25 mouse cellular contexts compared by ENCODE assay signal in genomic region chr8:119923259-119923658, GRCm38 (mm10). TPM values are rescaled to one million over a fixed set of nuclear protein-coding genes. Genes with fewer than 3 reads are reported as not detected.
DNase-seq lines count a peak whose midpoint lies in the region; ATAC-seq and TF ChIP-seq lines count a peak whose summit lies in the region.
"Had no signal": no experiment of that assay in that cellular context is flagged by ENCODE, and none has a peak within 500 bp of the region (broad histone marks: within the 10 kb centered on the region; RNA-seq: fewer than 3 reads in every experiment).

No protein-coding gene starts in this region.

- 75% methylated on average over 5 of the region's 5 CpGs for WGBS in midbrain, postnatal 0 days
- 83% methylated on average over 5 of the region's 5 CpGs for WGBS in midbrain, embryonic 15.5 days

- H3K9me3 ChIP-seq in midbrain, postnatal 0 days (ENCODE audit: low read length) = no peaks in the 10 kb centered on the region
- H3K9me3 ChIP-seq in midbrain, embryonic 15.5 days = no peaks in the 10 kb centered on the region
- H3K9me3 ChIP-seq: forebrain, embryonic 10.5 days; forebrain, embryonic 13.5 days; hindbrain, embryonic 12.5 days had no signal

- H3K36me3 ChIP-seq in midbrain, postnatal 0 days (ENCODE audit: insufficient read depth, low read length) = peaks cover 4% of the 10 kb centered on the region; the same call in 1 of the 2 replicates
- no peaks in the 10 kb centered on the region for H3K36me3 ChIP-seq in midbrain, embryonic 15.5 days (replicated peaks)

- no peak overlapping the region for H3K4me2 ChIP-seq in midbrain, postnatal 0 days (ENCODE audit: low read depth, low read length, poor library complexity, severe bottlenecking)
- H3K4me2 ChIP-seq in midbrain, embryonic 15.5 days = no peak overlapping the region
- H3K4me2 ChIP-seq: forebrain, embryonic 13.5 days; heart, embryonic 11.5 days; hindbrain, embryonic 12.5 days had no signal

- no peak for TF ChIP-seq CTCF in midbrain, postnatal 0 days (IDR thresholded peaks at IDR 0.05)

- DNase-seq in cerebellum, adult 11-12 months = peak; percentile 32
- peak; percentile 43 to 56 for DNase-seq in cerebellum, postnatal 25 days
- no peak for DNase-seq in cerebellum, adult 9-10 months
- peak; percentile 11 for DNase-seq in midbrain, postnatal 0 days (ENCODE audit: low spot score)
- DNase-seq: adrenal gland, postnatal 10 days; adrenal gland, postnatal 36 days; cerebellum, adult 9-11 months; gastrocnemius, postnatal 10 days; gastrocnemius, postnatal 36 days; heart, adult 2 months; kidney, adult 18-20 months had no signal

- no peaks in the 10 kb centered on the region for H3K27me3 ChIP-seq in midbrain, postnatal 0 days (ENCODE audit: insufficient read depth, low read length)
- no peaks in the 10 kb centered on the region for H3K27me3 ChIP-seq in midbrain, embryonic 15.5 days (replicated peaks)
- H3K27me3 ChIP-seq: forebrain, embryonic 13.5 days; hindbrain, embryonic 12.5 days; Patski had no signal

- H3K27ac ChIP-seq in midbrain, postnatal 0 days (ENCODE audit: low read depth, low read length) = no peak overlapping the region
- no peak overlapping the region for H3K27ac ChIP-seq in midbrain, embryonic 15.5 days
- H3K27ac ChIP-seq: forebrain, embryonic 10.5 days; forebrain, embryonic 13.5 days; heart, adult 2 months; hindbrain, embryonic 12.5 days had no signal

- H3K9ac ChIP-seq in midbrain, postnatal 0 days (replicated peaks; ENCODE audit: low read length, poor library complexity, severe bottlenecking) = no peak overlapping the region
- H3K9ac ChIP-seq in midbrain, embryonic 15.5 days = no peak overlapping the region
- H3K9ac ChIP-seq: forebrain, embryonic 13.5 days; hindbrain, embryonic 12.5 days had no signal

- no peak for ATAC-seq in cerebellum, adult (ENCODE audit: insufficient number of reproducible peaks, low FRiP score, low TSS enrichment)
- ATAC-seq in midbrain, postnatal 0 days (ENCODE audit: low FRiP score) = no peak
- ATAC-seq in midbrain, embryonic 15.5 days (replicated peaks) = no peak
- ATAC-seq: forebrain, embryonic 13.5 days; forebrain, embryonic 16.5 days; hindbrain, embryonic 16.5 days; inflammation-experienced regulatory T-cells, adult 6 months; intestine, embryonic 16.5 days; Patski had no signal

- no peak overlapping the region for H3K4me3 ChIP-seq in midbrain, postnatal 0 days (ENCODE audit: low read depth, low read length)
- no peak overlapping the region for H3K4me3 ChIP-seq in midbrain, embryonic 15.5 days
- H3K4me3 ChIP-seq: forebrain, embryonic 10.5 days; forebrain, embryonic 13.5 days; heart, adult 2 months; hindbrain, embryonic 12.5 days had no signal

- H3K4me1 ChIP-seq in midbrain, postnatal 0 days (ENCODE audit: insufficient read depth, low read length) = no peaks in the 10 kb centered on the region
- peaks cover 8% of the 10 kb centered on the region for H3K4me1 ChIP-seq in midbrain, embryonic 15.5 days

RNA-seq across cellular contexts. Expression of gene Gm20388, which starts 12.6 kb away (rescaled TPM):
- 39.0 and 74.2 TPM in 2 replicates for total RNA-seq in midbrain, postnatal 0 days (2014; rRNA removed)
- not detected in 2 replicates for polyA plus RNA-seq in midbrain, postnatal 0 days (2015; fragmentation: Nextera tagmentation; extraction: Ambion mirVana)
- 5.6 TPM in 1 of 2 replicates, not detected in the other for polyA plus RNA-seq in midbrain, embryonic 15.5 days (2015; fragmentation: Nextera tagmentation; extraction: Ambion mirVana)
- polyA plus RNA-seq: embryonic facial prominence, embryonic 14.5 days; heart, embryonic 14.5 days; heart, postnatal 0 days; hindbrain, embryonic 12.5 days had no signal

RNA-seq across cellular contexts. Expression of gene Usp10, which starts 13.1 kb away (rescaled TPM):
- total RNA-seq in midbrain, postnatal 0 days (2014; rRNA removed) = 88.5 and 88.8 TPM in 2 replicates
- 93.6 and 94.6 TPM in 2 replicates for polyA plus RNA-seq in midbrain, postnatal 0 days (2015; fragmentation: Nextera tagmentation; extraction: Ambion mirVana)
- polyA plus RNA-seq in midbrain, embryonic 15.5 days (2015; fragmentation: Nextera tagmentation; extraction: Ambion mirVana) = 151 and 155 TPM in 2 replicates
